Mouse (Mus musculus): ENCODE results near the gene Kif2a. TPM values are rescaled to one million over a fixed set of nuclear protein-coding genes. Genes with fewer than 3 reads are reported as not detected.
A peak's percentile ranks its signal among the peaks of the same experiment; 100 is the strongest.
"Not testable (repeated sequence)": the region's sequence is repeated elsewhere in the genome, so short reads cannot be mapped to it uniquely, and the experiment has no call there.

Gene Kif2a
- polyA plus RNA-seq, 1 experiment from 2014 or later: 16.2 TPM

GRCm38 (mm10) chr13:106998671-106999070 is 23.3 kb downstream of the Kif2a start:
- H3K27me3 ChIP-seq (ENCODE audit: low read depth, poor library complexity, severe bottlenecking): no peaks in the 10 kb centered on the region
- no peak for DNase-seq (ENCODE audit: low spot score)
- H3K4me1 ChIP-seq: no peaks in the 10 kb centered on the region
- no peak overlapping the region for H3K4me3 ChIP-seq
- 89% methylated on average over 5 of the region's 5 CpGs for WGBS
- peaks cover 3% of the 10 kb centered on the region for H3K36me3 ChIP-seq
- no peak overlapping the region for H3K27ac ChIP-seq
- H3K9me3 ChIP-seq (replicated peaks): no peaks in the 10 kb centered on the region

- Histone ChIP-seq H3K27ac (no peak overlapping the region), H3K4me3 (no peak overlapping the region), H3K36me3 (peaks cover 10% of the 10 kb centered on the region), H3K4me1 (no peaks in the 10 kb centered on the region), H3K27me3 (ENCODE audit: low read depth, poor library complexity, severe bottlenecking) (no peaks in the 10 kb centered on the region), H3K9me3 (replicated peaks) (no peaks in the 10 kb centered on the region)
- DNase-seq (ENCODE audit: low spot score): no peak
- WGBS: 84% methylated on average over 2 of the region's 2 CpGs
Observed at GRCm38 (mm10) chr13:106998026-106998425, 23.9 kb downstream of the Kif2a start.

GRCm38 (mm10) chr13:106997557-106997956 is 24.4 kb downstream of the Kif2a start:
- DNase-seq (ENCODE audit: low spot score); H3K27ac ChIP-seq; H3K4me3 ChIP-seq; H3K27me3 ChIP-seq (ENCODE audit: low read depth, poor library complexity, severe bottlenecking); H3K9me3 ChIP-seq (replicated peaks); H3K4me1 ChIP-seq: not testable (repeated sequence)
- 94% methylated on average over 4 of the region's 4 CpGs for WGBS
- peaks cover 15% of the 10 kb centered on the region for H3K36me3 ChIP-seq

GRCm38 (mm10) chr13:106996891-106997290 is 25.0 kb downstream of the Kif2a start:
- Histone ChIP-seq H3K27ac (no peak overlapping the region), H3K4me1 (no peaks in the 10 kb centered on the region), H3K36me3 (peaks cover 21% of the 10 kb centered on the region), H3K27me3 (ENCODE audit: low read depth, poor library complexity, severe bottlenecking) (no peaks in the 10 kb centered on the region), H3K9me3 (replicated peaks) (no peaks in the 10 kb centered on the region), H3K4me3 (no peak overlapping the region)
- no peak for DNase-seq (ENCODE audit: low spot score)
- 84% methylated on average over 2 of the region's 2 CpGs for WGBS

GRCm38 (mm10) chr13:106961496-106961895 is 60.4 kb downstream of the Kif2a start:
- no peak overlapping the region for H3K27ac ChIP-seq
- H3K4me1 ChIP-seq: no peaks in the 10 kb centered on the region
- peaks cover 81% of the 10 kb centered on the region for H3K36me3 ChIP-seq

GRCm38 (mm10) chr13:106960557-106960956 is 61.4 kb downstream of the Kif2a start:
- no peaks in the 10 kb centered on the region for H3K9me3 ChIP-seq (replicated peaks)
- H3K27ac ChIP-seq: no peak overlapping the region
- no peaks in the 10 kb centered on the region for H3K27me3 ChIP-seq (ENCODE audit: low read depth, poor library complexity, severe bottlenecking)
- peaks cover 83% of the 10 kb centered on the region for H3K36me3 ChIP-seq
- H3K4me3 ChIP-seq: no peak overlapping the region
- WGBS: 90% methylated on average over 3 of the region's 3 CpGs
- no peaks in the 10 kb centered on the region for H3K4me1 ChIP-seq
- DNase-seq (ENCODE audit: low spot score): no peak

More at GRCm38 (mm10) chr13:106961496-106961895, 60.4 kb downstream of the Kif2a start:
- H3K4me3 ChIP-seq: no peak overlapping the region
- no peak for DNase-seq (ENCODE audit: low spot score)
- WGBS: 93% methylated on average over 4 of the region's 4 CpGs
- no peaks in the 10 kb centered on the region for H3K27me3 ChIP-seq (ENCODE audit: low read depth, poor library complexity, severe bottlenecking)
- no peaks in the 10 kb centered on the region for H3K9me3 ChIP-seq (replicated peaks)

GRCm38 (mm10) chr13:106958286-106958685 is 63.6 kb downstream of the Kif2a start:
- Histone ChIP-seq H3K9me3 (replicated peaks) (no peaks in the 10 kb centered on the region), H3K36me3 (peaks cover 88% of the 10 kb centered on the region), H3K27ac (no peak overlapping the region), H3K4me1 (no peaks in the 10 kb centered on the region), H3K4me3 (no peak overlapping the region), H3K27me3 (ENCODE audit: low read depth, poor library complexity, severe bottlenecking) (no peaks in the 10 kb centered on the region)
- 87% methylated on average over 3 of the region's 3 CpGs for WGBS
- no peak for DNase-seq (ENCODE audit: low spot score)

- DNase-seq (ENCODE audit: low spot score): no peak
- Histone ChIP-seq H3K27me3 (ENCODE audit: low read depth, poor library complexity, severe bottlenecking) (no peaks in the 10 kb centered on the region), H3K36me3 (peaks cover 88% of the 10 kb centered on the region), H3K4me3 (no peak overlapping the region), H3K4me1 (no peaks in the 10 kb centered on the region), H3K9me3 (replicated peaks) (no peaks in the 10 kb centered on the region), H3K27ac (no peak overlapping the region)
- WGBS: 84% methylated on average over 4 of the region's 4 CpGs
Observed at GRCm38 (mm10) chr13:106957554-106957953, 64.4 kb downstream of the Kif2a start.

GRCm38 (mm10) chr13:106954880-106955279 is 67.0 kb downstream of the Kif2a start:
- Histone ChIP-seq H3K36me3 (peaks cover 88% of the 10 kb centered on the region), H3K9me3 (replicated peaks) (no peaks in the 10 kb centered on the region), H3K27me3 (ENCODE audit: low read depth, poor library complexity, severe bottlenecking) (no peaks in the 10 kb centered on the region), H3K27ac (no peak overlapping the region), H3K4me1 (no peaks in the 10 kb centered on the region), H3K4me3 (no peak overlapping the region)
- WGBS: 95% methylated on average over 3 of the region's 3 CpGs
- no peak for DNase-seq (ENCODE audit: low spot score)

- 5% methylated on average over 6 of the region's 6 CpGs for WGBS
- no peak for DNase-seq (ENCODE audit: low spot score)
- Histone ChIP-seq H3K4me3 (peak overlapping the region; percentile 84), H3K27me3 (ENCODE audit: low read depth, poor library complexity, severe bottlenecking) (no peaks in the 10 kb centered on the region), H3K36me3 (peaks cover 36% of the 10 kb centered on the region), H3K9me3 (replicated peaks) (no peaks in the 10 kb centered on the region), H3K27ac (peak overlapping the region; percentile 91), H3K4me1 (peaks cover 8% of the 10 kb centered on the region)
Observed at GRCm38 (mm10) chr13:106947583-106947982, 74.3 kb downstream of the Kif2a start.

- peaks cover 29% of the 10 kb centered on the region for H3K36me3 ChIP-seq
- no peaks in the 10 kb centered on the region for H3K27me3 ChIP-seq (ENCODE audit: low read depth, poor library complexity, severe bottlenecking)
- peak within 1 kb of the TSS; percentile 91 for H3K27ac ChIP-seq
- under 1% methylated on average over 68 of the region's 68 CpGs for WGBS
- H3K4me3 ChIP-seq: peak within 1 kb of the TSS; percentile 84
- H3K9me3 ChIP-seq (replicated peaks): no peaks in the 10 kb centered on the region
- DNase-seq (ENCODE audit: low spot score): peak; percentile 92
- H3K4me1 ChIP-seq: peaks cover 8% of the 10 kb centered on the region
Observed at GRCm38 (mm10) chr13:106946594-106947540, 75.1 kb downstream of the Kif2a start, which contains the start of gene Dimt1. Dimt1 (plus strand) TSS chr13:106947127.

GRCm38 (mm10) chr13:106945518-106945917 is 76.4 kb downstream of the Kif2a start:
- no peak for DNase-seq (ENCODE audit: low spot score)
- no peak overlapping the region for H3K27ac ChIP-seq
- H3K4me1 ChIP-seq: peaks cover 8% of the 10 kb centered on the region
- no peak overlapping the region for H3K4me3 ChIP-seq
- WGBS: 85% methylated on average over 9 of the region's 9 CpGs
- no peaks in the 10 kb centered on the region for H3K27me3 ChIP-seq (ENCODE audit: low read depth, poor library complexity, severe bottlenecking)
- peaks cover 17% of the 10 kb centered on the region for H3K36me3 ChIP-seq
- H3K9me3 ChIP-seq (replicated peaks): no peaks in the 10 kb centered on the region

- peaks cover under 1% of the 10 kb centered on the region; the same call in 1 of the 2 replicates for H3K4me1 ChIP-seq
- H3K27ac ChIP-seq: no peak overlapping the region
- WGBS: 87% methylated on average over 1 of the region's 1 CpGs
- no peak overlapping the region for H3K4me3 ChIP-seq
- H3K36me3 ChIP-seq: no peaks in the 10 kb centered on the region
- H3K27me3 ChIP-seq (ENCODE audit: low read depth, poor library complexity, severe bottlenecking): no peaks in the 10 kb centered on the region
- no peaks in the 10 kb centered on the region for H3K9me3 ChIP-seq (replicated peaks)
- DNase-seq (ENCODE audit: low spot score): no peak
Observed at GRCm38 (mm10) chr13:106942721-106943120, 79.2 kb downstream of the Kif2a start.

Data from limb, embryonic 10.5 days (tissue).